Mouse (Mus musculus) right cerebral cortex, postnatal 10 days (tissue): ENCODE data around the gene Stard10.
A peak's percentile ranks its signal among the peaks of the same experiment; 100 is the strongest.

Source experiments
- DNase-seq, 2 experiments: peaks; one replicate each; pipeline ENCODE4 v3.0.0; 2021; ENCODE audit warnings: low spot score in 2 of 2

Stard10 gene

DNA sequence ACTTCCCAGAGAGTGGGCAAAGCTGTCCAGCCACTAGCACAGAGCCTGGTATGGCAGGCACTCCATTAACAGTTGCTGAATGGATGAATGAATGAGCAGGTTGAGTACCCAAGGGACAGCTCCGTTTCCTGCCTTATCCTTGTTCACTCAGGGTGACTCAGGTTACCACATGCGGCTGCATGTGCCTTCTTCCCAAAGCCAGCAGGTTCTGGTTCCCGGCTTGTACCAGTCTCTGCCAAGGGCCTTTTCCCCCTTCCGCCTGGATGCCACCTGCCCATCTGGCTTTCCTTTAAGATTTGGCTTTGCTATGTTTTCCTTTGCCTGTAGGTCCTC lies 13.9 kb downstream of the Stard10 start:
- no peak for DNase-seq

DNA sequence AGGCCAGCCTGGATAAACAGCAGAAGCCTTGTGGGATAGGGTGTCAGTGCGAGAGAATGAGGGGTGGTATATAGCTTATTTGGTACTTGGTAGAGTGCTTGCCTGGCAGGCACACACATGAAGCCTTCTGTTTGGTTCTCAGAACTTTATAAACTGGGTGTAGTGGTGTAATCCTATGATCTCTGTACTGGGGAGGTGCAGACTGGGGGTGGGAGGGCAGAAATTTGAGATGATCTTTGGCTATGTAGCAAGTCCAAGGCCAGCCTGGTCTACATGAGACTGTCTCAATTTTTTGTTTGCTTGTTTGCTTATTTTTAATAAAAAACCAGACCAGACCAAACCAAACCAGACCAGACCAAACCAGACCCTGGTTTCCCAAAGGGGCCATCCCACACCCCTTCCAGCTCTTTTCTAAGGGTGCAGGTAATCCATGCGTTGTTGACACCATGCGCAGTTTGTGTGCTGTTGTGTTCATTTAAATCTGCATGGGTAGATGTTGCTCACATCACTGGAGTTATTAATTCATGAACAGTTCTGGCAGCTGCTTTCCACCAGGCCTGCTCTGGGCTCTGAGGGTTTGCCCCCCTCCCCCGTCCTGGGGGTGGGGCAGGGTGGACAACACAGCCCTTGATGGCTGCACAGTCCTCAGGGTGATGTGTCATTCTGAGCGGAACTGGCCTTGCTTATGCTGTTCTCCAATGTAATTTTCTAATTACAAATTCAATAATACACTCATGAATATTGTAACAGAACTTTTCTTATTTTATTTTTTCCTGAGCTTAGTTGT lies 15.4 kb downstream of the Stard10 start:
- no peak for DNase-seq

DNA sequence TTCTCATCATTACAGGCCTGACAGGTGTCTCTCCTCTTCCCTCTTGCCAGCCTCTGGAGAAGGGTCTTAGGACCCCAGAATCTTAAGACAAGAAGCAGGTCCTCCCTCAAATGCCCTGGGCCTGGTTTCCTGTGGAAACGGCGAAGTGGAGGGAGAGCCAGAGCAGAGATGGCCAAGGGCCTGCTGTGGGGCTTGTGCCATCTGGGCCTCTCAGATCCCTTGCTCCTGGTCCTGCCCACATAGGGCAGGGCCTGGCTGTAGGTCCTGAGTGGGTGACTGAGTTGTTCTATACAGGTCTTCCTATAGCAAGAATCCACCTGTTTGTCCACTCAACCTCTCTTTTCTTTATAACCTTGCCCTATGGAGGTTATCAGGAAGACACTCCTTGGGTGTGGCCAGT lies 18.3 kb downstream of the Stard10 start:
- DNase-seq: no peak

DNA sequence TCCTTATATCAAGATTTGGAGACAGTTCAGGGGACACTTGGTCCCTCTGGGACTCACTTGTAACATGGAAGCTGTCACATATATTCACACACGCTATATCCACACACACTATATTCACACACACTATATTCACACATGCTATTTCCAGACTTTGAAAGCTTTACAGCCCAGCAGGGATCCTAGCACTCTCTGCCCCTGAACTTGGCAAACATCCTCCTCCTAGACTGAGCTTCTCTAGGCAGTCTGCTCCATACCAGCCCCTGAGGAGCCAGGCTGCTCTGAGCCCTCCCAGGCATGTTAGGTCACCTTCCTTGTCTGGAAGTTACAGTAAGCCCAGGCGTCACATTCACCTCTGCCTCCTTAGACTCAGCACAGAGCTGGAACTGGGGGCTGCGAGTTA lies 19.8 kb downstream of the Stard10 start:
- no peak for DNase-seq

DNA sequence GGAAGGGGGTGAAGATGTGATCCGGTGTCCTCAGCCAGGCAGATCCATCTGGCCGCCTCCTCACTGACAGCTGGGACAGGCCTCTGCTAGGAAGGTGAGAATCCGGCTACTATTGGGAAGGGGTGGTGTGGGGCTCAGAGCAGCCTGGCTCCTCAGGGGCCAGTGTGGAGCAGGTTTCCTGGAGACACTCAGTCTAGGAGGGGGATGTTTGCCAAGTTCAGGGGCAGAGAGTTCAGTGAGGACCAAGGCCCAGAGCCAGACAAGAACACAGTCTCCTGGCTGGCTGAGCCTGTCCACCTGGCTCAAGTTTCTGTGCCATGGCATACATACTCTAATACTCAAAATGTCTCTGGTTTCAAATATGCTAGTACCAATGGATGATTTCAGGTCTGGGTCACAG lies 20.5 kb downstream of the Stard10 start:
- no peak for DNase-seq

DNA sequence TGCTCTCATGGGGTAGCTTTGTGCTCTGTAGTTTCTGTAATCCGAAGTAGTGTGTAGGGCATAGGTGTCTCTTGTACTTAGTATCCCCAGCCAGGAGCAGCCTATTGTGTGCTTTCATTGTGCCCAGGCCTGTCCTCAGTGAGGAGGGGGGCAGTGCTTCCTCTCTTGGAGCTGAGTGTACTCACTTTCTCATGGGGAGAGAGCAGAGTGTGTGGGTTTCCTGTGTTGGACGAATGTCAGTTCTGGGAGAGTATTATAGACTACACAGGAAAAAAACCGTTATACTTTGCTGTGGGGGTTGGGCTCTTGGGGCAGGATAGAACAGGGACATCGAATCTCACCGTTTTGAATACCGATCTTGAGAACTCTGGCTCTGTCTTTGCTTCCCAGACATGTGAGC lies 24.5 kb downstream of the Stard10 start:
- DNase-seq: no peak

DNA sequence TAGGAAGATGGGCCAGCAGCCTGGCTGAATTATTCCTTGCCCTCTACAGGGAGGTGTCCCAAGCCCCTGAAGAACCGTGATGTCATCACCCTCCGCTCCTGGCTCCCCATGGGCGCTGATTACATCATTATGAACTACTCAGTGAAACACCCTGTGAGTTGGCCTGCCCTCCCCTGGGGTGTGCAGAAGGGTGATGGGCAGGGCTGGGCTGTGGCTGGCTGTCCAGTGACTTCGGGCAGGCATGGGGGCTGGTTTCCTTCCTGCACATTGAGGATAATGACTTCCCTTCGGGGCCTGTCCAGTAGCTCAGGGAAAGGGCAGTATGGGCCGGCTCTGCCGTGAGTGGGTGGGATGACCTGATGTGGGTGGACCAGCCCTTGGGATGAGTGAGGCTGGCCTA lies 26.2 kb downstream of the Stard10 start:
- no peak for DNase-seq

DNA sequence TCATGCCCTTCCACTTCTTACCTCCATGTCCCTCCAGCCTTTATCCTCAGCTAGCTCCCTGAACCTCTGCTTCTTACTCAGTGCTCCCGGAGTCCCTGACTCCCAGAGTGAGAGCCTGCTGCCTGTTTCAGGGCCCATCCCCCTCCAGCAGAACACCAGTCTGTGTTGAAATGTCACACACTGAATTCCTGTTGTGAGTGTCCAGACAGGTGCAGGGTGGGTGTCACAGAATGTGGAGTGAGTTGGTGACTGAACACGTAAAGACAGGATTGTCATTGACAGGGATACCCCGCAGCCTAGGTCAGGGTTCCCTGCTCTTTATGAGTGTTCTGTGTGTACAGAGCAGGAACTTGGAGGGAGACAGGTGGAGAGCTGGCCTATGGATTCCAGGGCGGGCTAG lies 28.0 kb downstream of the Stard10 start:
- DNase-seq: no peak

DNA sequence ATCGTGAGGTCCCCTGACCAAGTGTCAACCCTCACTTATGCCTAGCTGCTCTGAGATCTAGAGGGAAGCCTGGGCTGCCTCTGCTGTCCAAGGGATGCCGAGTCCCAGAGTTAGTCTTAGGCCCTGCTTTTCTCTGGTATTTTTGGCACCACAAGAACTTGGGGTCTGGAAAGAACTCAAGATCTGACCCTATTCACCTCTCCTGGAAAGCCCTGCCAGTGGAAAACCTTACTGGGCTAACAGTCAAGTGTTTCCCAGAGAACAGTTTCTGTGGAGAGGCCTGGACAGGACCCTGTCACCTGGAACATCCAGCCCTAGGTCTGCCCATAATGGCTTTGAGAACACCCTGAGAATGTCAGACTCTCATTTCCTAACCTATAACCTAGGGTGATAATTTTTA lies 30.1 kb downstream of the Stard10 start:
- DNase-seq: no peak

DNA sequence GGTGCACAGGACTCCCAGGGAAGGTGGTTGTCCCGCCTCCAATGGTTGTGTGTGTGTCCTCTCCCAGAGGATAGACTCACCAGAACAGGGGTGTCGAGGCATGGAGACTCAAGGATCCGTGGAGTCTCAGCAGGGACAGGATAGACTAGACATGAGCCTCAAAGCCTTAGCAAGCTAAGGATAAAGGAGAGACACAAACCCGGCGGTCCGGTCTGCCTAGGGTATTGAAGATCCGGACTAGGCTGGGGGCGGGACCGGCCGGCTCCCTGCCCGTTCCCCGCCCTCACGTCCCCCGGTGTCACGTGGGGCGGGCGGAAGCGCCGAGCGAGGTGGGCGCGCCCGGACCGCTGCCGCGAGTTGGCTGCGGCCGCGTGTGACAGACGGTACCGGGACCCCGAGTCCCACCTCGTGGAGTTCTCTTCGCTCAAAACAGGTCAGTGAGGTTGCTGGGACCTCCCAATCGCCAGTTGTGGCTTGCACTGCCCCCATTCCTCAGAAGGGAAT lies 30.9 kb downstream of the Stard10 start, which contains the start of gene Arap1:
Arap1 (plus strand) TSS at position 301 of the 504 bp plus-strand sequence.
- DNase-seq: peak in 1 of 2 experiments; percentile 50

DNA sequence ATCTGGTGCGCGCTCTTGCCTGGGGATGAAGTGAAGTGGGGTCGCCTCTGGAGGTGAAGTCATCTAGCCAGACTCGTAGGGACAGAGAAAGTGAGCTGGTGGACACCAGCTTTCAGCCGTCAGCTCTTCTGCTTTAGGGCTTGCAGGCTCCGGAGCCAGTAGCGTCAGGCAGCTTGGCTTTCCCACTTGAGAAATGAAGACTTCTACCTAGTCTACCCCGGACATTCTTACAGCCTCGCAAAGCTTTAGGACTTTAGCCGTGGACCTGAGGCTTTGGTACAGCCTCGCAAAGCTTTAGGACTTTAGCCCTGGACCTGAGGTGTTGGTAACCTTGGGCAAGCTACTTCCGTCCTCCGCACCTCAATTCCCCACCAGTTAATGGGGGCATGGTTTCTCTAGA lies 31.4 kb downstream of the Stard10 start:
- DNase-seq: no peak

DNA sequence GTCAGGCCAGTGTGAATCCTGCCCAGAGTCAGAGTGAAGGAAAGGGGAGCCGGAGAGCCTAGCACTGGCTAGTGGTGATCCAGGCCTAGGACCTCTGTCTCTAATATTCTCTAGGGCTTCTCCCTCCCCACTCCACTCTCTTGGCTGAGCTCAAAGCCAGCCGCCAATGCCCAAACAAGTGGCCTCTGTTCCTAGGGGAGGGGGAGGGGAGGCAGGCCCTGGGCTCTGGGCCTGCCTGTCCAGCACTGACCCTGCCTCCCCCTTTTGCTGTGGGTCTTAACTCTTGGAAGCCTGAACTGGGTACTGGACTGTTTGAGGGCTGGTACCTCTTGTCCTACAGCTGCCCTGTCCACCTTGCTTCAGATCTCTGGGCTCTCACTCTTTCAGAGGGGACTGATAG lies 33.0 kb downstream of the Stard10 start:
- peak; percentile 83 to 86 for DNase-seq

DNA sequence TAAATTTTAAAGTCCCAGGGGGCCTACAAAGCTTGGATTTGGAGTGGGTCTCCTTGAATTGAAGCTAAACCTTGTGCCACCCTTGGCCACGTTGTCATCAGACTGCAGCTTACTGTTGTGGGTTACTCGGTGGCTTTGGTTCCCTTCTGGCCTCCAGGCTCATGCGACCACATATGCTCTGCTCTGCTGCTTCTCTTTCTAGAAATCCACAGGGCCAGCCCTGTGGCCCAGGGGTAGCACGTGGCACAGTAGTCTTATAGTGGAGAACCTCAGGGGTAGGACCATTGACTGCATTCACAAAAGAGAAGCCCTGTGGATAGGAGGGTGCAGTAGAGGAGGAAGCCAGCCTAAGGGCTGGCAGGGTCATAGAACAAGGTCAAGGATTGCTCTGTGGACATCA lies 35.5 kb downstream of the Stard10 start:
- DNase-seq: no peak

DNA sequence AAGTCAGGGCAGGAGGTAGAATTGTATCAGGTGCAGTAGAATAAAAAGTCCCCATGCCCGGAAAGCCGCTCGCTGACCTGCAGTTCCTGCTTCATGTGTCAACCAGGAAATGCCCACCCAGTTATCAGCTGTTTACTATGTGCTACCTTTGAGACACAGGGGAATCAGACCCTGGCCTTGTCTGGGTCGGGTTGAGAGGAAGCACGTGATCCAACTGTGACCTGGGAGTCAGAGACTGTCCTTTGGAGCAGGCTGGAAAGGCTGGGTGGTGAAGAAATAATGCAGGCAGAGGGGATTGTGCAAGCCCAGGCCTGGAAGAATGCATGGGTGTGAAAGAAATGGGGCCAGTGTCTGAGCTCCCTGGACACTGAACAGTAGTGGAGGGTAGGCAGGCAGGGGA lies 37.5 kb downstream of the Stard10 start:
- DNase-seq: no peak

DNA sequence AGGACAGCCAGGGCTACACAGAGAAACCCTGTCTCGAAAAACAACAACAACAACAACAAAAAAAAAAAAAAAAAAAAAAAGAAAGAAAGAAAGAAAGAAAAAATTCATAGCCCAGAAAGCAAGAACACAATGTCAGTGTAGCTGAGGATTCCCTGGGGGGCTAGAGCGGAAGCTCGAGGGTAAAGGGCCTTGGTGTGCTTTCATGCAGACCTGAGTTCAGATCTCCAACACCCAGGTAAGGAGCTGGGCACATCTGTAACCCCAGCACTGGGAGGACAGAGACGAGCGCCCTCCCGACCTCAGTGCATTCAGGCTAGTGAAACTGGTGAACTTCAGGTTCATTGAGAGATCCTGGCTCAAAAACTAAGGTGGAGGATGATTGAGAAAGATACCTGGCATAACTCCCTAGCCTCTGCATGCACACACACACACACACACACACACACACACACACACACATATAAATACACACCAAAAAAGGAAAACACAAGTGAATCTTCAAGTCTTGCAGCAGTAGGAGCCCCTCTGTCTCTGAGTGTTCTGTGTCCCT lies 38.7 kb downstream of the Stard10 start:
- no peak for DNase-seq

DNA sequence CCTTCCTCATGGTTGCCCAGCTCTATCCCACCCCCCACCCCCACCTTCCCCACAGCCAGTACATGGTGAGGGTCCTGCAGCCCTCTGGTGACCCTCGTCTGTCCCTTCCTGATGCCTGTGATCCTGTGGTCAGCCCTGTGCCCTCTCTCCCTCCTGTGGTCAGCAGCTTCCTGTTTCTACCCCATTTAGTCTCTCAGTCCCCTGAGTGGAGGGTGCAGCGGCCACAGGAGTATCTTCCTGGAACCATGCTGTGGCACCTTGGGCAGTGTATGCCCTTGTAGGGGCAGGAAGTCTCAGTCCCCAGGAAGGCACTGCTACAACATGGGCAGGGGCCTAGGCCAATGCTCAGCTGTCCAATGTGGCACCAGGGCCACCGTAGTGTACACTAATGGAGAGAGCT lies 40.0 kb downstream of the Stard10 start:
- DNase-seq: no peak

DNA sequence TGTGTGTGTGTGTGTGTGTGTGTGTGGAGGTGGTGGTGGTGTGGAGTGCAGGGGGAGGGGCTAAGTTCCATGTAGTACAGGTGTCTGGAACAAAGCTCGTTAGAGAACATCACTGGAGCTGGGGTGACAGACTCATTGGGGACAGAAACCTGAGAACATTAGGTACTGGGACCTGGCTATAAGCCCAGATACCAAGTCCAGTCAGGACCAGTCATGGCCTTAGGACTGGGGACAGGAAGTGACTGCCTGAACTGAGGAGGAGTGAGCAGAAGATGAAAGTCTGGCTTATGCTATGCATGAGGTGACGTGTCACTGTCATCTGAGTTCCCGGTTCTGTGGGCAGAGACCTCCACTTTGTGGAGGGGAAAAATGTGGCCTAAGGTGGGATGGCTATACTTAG lies 43.5 kb downstream of the Stard10 start:
- no peak for DNase-seq

DNA sequence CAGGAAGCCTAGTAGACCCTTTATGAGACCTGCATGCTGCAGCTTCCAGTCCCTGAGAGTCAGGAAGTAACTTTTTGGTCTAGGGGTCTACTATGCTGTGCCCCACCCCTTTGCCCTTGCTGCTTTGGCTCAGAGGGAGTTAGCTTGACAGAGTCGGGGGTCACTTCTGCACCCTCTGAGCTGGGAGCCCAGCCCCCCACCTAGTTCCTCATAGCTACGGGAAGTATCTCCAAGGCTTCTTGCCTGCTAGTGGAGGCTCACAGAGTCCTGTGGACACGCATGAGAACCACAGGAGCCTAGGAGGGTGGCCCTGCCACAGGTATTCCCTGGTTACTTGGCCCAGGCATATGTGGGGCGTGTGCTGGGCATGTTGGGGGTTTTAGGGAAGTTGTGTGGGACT lies 44.1 kb downstream of the Stard10 start:
- no peak for DNase-seq

DNA sequence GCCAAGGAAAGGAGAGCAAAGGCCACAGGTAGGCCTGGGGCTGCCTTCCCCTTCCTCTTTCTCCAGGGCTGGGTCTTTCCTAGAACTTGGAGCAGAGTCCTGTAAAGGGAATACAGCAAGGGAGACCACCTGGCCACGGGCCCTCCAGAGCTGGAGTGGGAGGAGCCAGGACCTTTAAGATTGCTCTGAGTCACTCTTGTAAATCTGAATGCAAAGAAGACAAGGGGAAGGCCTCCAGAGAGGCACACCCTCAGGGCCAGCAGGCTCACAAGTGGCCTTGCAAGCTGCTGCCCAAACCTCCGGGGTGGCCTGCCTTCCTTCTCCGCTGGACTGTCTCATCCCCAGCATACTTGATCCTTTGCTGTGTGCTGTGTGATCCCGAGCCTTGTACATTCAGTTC lies 44.9 kb downstream of the Stard10 start:
- no peak for DNase-seq

DNA sequence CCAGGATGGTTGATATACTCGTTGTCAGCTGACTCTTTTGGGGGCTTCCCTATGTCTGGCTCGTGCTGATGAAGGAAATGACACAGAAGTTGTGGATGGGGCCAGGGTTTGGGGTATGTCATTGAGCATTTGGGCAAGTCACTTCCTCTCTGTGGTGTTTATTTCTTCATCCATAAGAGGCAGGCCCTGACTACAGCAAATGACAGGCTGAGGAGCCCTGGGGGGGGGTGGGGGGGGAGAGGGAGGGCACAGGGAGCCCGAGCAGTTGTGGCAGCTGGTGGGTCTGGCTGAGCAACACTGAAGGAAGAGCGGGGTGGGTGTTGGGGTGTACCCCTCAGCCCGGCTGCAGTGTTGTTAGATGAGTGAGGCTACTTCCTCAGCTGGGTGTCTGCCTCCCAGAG lies 45.9 kb downstream of the Stard10 start:
- DNase-seq: no peak

DNA sequence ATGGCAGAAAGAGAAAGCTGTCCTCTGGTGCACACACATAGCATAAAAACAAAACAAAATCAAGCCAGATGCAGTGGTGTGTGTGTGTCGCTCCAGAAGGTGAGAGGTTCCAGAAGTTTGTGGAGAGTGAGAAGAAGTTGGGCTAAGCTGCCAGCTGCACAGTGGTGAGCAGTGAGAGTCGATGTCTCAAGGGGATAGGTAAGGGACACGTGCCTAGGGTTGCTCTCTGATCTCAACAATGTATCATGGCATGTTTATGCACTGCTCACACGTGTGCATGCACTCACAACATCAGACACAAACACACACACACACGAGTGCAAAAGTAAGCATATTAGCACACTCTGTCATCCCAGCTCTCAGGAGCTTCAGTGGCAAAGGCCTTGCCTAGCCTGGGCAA lies 47.0 kb downstream of the Stard10 start:
- DNase-seq: no peak

DNA sequence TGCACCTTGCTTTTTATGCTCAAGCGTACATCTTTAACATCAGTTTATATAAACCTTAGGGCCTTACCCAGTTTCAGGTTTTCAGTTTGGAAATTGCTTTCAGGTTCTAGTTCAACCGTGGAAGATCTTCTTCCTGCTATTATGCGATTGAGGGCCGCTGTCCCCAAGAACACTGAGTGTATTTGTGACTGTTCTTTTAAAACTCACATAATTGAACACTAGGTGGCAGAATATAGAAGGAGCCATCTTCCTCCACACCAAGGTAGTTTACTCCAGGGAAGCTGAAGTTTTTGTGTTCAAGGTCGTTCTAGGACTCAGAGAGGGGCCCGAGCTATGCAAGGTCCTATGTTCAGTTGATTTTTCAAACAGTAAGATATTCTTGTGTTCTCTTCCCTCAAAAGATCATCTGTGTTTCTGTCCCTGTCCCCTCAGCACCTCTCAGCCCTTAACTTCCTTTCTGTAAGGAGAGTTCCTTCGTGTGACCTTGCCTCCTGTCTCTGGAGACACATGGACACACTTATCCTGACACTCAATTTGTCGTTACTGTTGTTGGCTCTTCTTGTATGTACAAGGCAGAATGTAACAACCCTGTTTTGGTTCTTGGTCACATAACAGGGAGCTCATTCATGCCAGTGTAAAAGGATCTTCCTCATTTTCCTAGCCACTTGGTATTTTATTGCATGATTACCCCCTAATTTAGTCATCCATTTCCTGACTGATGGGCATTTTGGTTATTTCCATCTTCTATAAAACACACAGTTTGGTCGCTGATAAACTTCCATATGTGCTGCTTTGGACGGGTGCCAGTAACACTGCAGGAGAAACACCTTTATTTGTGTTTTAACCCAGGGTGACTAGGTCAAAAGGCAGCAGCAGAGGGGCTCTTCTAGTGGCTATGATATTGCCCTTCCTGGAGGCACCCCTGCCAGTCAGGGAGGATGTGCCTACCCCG lies 51.3 kb downstream of the Stard10 start:
- no peak for DNase-seq

DNA sequence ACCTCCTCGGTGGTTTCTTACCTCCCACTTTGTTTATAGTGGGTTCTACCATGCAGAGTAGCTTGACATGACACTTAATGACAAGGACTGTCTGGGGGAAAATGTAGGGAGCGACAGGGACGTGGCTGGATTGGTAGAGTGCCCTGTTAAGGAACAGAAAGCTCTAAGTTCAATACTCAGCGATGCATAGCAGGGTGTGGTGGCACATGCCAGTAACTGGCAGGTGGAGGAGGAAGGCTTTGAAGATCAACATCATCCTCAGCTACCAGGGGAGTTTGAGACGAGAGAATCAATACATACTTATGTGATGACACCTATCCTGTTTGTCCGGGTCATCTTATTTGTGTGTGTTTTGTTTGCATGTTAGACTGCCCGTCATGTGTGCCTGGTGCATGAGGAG lies 52.8 kb downstream of the Stard10 start:
- DNase-seq: no peak
